Mouse (Mus musculus): Measurements from ENCODE around the gene Tmcc3.

GRCm38 (mm10) chr10:94457454-94457853, 145.7 kb downstream of the Tmcc3 start:
- no peak for TF ChIP-seq CTCF (conservative IDR thresholded peaks at IDR 0.05; ENCODE audit: low read length)
- TF ChIP-seq NANOG (IDR thresholded peaks at IDR 0.05; ENCODE audit: borderline replicate concordance, low read length) = no peak
- TF ChIP-seq POU5F1 (IDR thresholded peaks at IDR 0.05; ENCODE audit: borderline replicate concordance, low read length) = no peak
